Mouse (Mus musculus) CH12.LX (cell line): ENCODE measurements around the gene Psmd11. TPM values are rescaled to one million over a fixed set of nuclear protein-coding genes. Genes with fewer than 3 reads are reported as not detected.

Experiments used
- DNase-seq: peaks from one replicate; pipeline ENCODE4 v3.0.0-alpha.2; 2013; ENCODE audit errors: extremely low read depth
- H3K27ac ChIP-seq: 2 replicates; pipeline ENCODE4 v1.5.1; 2012; ENCODE audit warnings: low read depth, mild to moderate bottlenecking, control low read depth, moderate library complexity; ENCODE audit not compliant: insufficient read depth
- H3K27me3 ChIP-seq: replicated peaks from 2 replicates; pipeline ENCODE3; 2012; ENCODE audit warnings: inconsistent platforms
- H3K36me3 ChIP-seq, 2 experiments: replicated peaks in 1 of 2; 2 replicates each; pipeline versions ENCODE3 to v1.6.1; 2012; ENCODE audit warnings: inconsistent platforms in 1 of 2, low read length in 1 of 2, mild to moderate bottlenecking in 1 of 2, mixed read lengths in 1 of 2, moderate library complexity in 1 of 2; ENCODE audit not compliant: control insufficient read depth in 1 of 2, insufficient read depth in 1 of 2
- H3K4me1 ChIP-seq, 2 experiments: 2 replicates each; pipeline ENCODE4 v1.6.1; 2012; ENCODE audit warnings: inconsistent platforms in 1 of 2, moderate library complexity in 1 of 2; ENCODE audit not compliant: insufficient read depth in 2 of 2, control insufficient read depth in 1 of 2
- H3K4me2 ChIP-seq: 2 replicates; pipeline ENCODE4 v1.6.1; 2012; ENCODE audit warnings: low read depth, mild to moderate bottlenecking, control low read depth; ENCODE audit not compliant: poor library complexity, insufficient read depth, severe bottlenecking
- H3K4me3 ChIP-seq, 3 experiments: fragments of 150-350 bp in 1 of 3; sonication (generic) in 1 of 3; replicated peaks in 1 of 3; 2 replicates each; pipeline versions ENCODE3 to v1.5.1; 2011 to 2012; ENCODE audit warnings: low read depth in 2 of 3, low read length in 2 of 3, mild to moderate bottlenecking in 2 of 3, moderate library complexity in 2 of 3, control low read depth in 1 of 3, improper control_type of control experiment in 1 of 3, inconsistent platforms in 1 of 3, mixed read lengths in 1 of 3; ENCODE audit not compliant: poor library complexity in 1 of 3
- H3K79me2 ChIP-seq: replicated peaks from 2 replicates; pipeline ENCODE4 v1.6.1; 2012; ENCODE audit warnings: mild to moderate bottlenecking, moderate library complexity; ENCODE audit not compliant: control insufficient read depth, poor library complexity, insufficient read depth, severe bottlenecking; ENCODE audit errors: extremely low read depth
- H3K9ac ChIP-seq: 2 replicates; pipeline ENCODE4 v1.6.1; 2012; ENCODE audit warnings: low read depth, mild to moderate bottlenecking, control low read depth, moderate library complexity; ENCODE audit not compliant: insufficient read depth
- H3K9me3 ChIP-seq: replicated peaks from 2 replicates; pipeline ENCODE3; 2012; ENCODE audit warnings: low read length, inconsistent platforms, mixed read lengths
- CHD1 ChIP-seq: IDR thresholded peaks from 2 replicates; pipeline ENCODE4 v1.6.1; 2012; ENCODE audit warnings: low read depth, low read length, improper control_type of control experiment, inconsistent platforms
- CHD2 ChIP-seq: IDR thresholded peaks from 2 replicates; pipeline ENCODE4 v1.6.1; 2011; ENCODE audit warnings: low read length, improper control_type of control experiment
- EP300 ChIP-seq: IDR thresholded peaks from 2 replicates; pipeline ENCODE4 v1.6.1; 2011; ENCODE audit warnings: low read length, improper control_type of control experiment
- HCFC1 ChIP-seq: IDR thresholded peaks from 2 replicates; pipeline ENCODE4 v1.6.1; 2012; ENCODE audit warnings: low read depth, mild to moderate bottlenecking, inconsistent platforms, low read length, improper control_type of control experiment
- IRF4 ChIP-seq: IDR thresholded peaks from 2 replicates; pipeline ENCODE4 v1.6.1; 2014; ENCODE audit warnings: low read depth, mild to moderate bottlenecking, inconsistent platforms, low read length, improper control_type of control experiment
- JUND ChIP-seq: conservative IDR thresholded peaks from 2 replicates; pipeline ENCODE4 v1.6.1; 2011; ENCODE audit warnings: low read depth, low read length, improper control_type of control experiment
- KAT2A ChIP-seq: IDR thresholded peaks from 2 replicates; pipeline ENCODE4 v1.6.1; 2012; ENCODE audit warnings: low read length, improper control_type of control experiment, inconsistent platforms; ENCODE audit not compliant: insufficient replicate concordance
- MAX ChIP-seq: IDR thresholded peaks from 2 replicates; pipeline ENCODE4 v1.6.1; 2011; ENCODE audit warnings: low read length, improper control_type of control experiment
- MYC ChIP-seq: IDR thresholded peaks from 2 replicates; pipeline ENCODE4 v1.6.1; 2011; ENCODE audit warnings: low read depth, mild to moderate bottlenecking, improper control_type of control experiment, low read length
- NELFE ChIP-seq: IDR thresholded peaks from 2 replicates; pipeline ENCODE4 v1.6.1; 2011; ENCODE audit warnings: low read depth, low read length, improper control_type of control experiment
- POLR2AphosphoS2 ChIP-seq: IDR thresholded peaks from 2 replicates; pipeline ENCODE4 v1.6.1; 2011; ENCODE audit warnings: low read depth, low read length, improper control_type of control experiment
- SIN3A ChIP-seq: IDR thresholded peaks from 2 replicates; pipeline ENCODE4 v1.6.1; 2012; ENCODE audit warnings: low read length, improper control_type of control experiment, inconsistent platforms
- TCF12 ChIP-seq: IDR thresholded peaks from 2 replicates; pipeline ENCODE4 v1.6.1; 2014; ENCODE audit warnings: low read depth, mild to moderate bottlenecking, inconsistent platforms, low read length, improper control_type of control experiment
- USF2 ChIP-seq: conservative IDR thresholded peaks from 2 replicates; pipeline ENCODE4 v1.6.1; 2011; ENCODE audit warnings: low read depth, low read length, improper control_type of control experiment
- ZC3H11A ChIP-seq: IDR thresholded peaks from 2 replicates; pipeline ENCODE4 v1.6.1; 2012; ENCODE audit warnings: low read depth, mild to moderate bottlenecking, inconsistent platforms, low read length, improper control_type of control experiment
- ZNF384 ChIP-seq: IDR thresholded peaks from 2 replicates; pipeline ENCODE4 v1.6.1; 2012; ENCODE audit warnings: low read depth, low read length, improper control_type of control experiment, inconsistent platforms
- dilution Hi-C: fragments of 300-500 bp; cut with MboI; formaldehyde crosslinking; loops from 2 replicates; pipeline ENCODE4 v1.14.3; 2020; ENCODE audit warnings: low sequenced_read_pairs; ENCODE audit not compliant: extremely low pct_unique_long_range_greater_than_20kb, extremely low pct_ligation_motif_present
- in situ Hi-C: fragments of 300-500 bp; cut with MboI; formaldehyde crosslinking; loops from 3 replicates; pipeline ENCODE4 v1.14.3; 2019; ENCODE audit warnings: low sequenced_read_pairs, low pct_ligation_motif_present, low pct_unique_long_range_greater_than_20kb, mixed read lengths
- polyA plus RNA-seq: library from polyadenylated mRNA; unstranded; fragments of >175 nt; gene quantifications from 2 replicates; pipeline ENCODE4 v1.2.1, GENCODE M21; 2012; ENCODE audit warnings: low read depth; ENCODE audit not compliant: insufficient read length
- total RNA-seq, 2 experiments: library from RNA; depleted of rRNA; stranded (reverse); fragments of 300-350 nt in 1 of 2; fragments of >200 nt in 1 of 2; gene quantifications; 2 replicates each; pipeline ENCODE4 v1.2.3; 2012 to 2014

Gene Psmd11
- total and polyA plus RNA-seq, 3 experiments, result 116 to 191 (median 141) TPM

DNA sequence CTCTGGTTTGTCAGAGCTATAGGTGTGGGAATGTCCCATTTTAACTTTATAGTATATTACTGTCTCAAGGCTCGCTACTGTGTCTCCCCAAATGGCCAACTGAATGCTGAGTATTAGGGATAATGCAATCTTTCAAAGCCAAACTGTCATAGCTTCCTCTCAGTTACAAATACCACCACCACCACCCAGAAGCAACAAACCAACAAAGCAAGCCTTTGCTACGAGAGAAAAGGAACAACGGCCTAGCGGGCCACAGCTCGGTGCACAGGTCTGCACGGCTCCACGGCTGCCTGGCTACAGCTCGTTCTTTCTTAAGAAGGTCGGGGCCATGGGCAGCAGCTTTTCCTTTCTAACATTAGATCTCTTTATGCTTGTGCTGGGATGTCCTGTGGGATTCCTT is 66.4 kb downstream of the Psmd11 start:
- in situ Hi-C loops, result no loop called here

DNA sequence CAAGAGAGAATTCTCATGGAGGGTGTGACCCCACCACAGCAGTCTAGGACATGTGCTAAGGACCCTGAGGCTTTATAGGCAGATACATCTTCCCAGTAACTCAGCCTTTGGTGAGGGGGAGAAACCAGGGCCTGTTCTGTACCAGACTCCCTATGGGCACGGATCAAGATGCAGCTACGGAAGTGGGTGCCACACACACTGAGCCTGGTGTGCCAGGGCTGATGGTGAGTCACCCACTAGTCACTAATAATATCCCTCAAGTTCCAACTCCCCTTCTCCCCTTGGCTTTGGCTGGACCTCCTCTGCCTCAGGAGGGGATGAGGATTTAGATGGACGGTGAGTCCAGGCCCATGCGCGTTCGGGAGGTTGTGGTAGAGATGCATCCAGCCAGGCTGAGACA is 67.6 kb downstream of the Psmd11 start:
- dilution Hi-C loops, result no loop called here
- peaks cover 2% of the 10 kb centered on the region for H3K9me3 ChIP-seq
- H3K27me3 ChIP-seq, result no peaks in the 10 kb centered on the region
- peaks cover 44 to 64% of the 10 kb centered on the region in 2 experiments for H3K4me1 ChIP-seq
- TF ChIP-seq TCF12, result no peak
- TF ChIP-seq USF2, result no peak
- no peak for TF ChIP-seq ZC3H11A
- TF ChIP-seq CHD2, result no peak
- no peak for TF ChIP-seq POLR2AphosphoS2
- H3K4me3 ChIP-seq, result no peak overlapping the region
- no peaks in the 10 kb centered on the region for H3K79me2 ChIP-seq
- DNase-seq, result no peak
- no peaks in the 10 kb centered on the region for H3K36me3 ChIP-seq
- H3K27ac ChIP-seq, result 0 out of 2 replicates have a peak overlapping the region, but pooled peaks have one; percentile 13
- no peak overlapping the region for H3K4me2 ChIP-seq
- in situ Hi-C loops, result no loop called here
- H3K9ac ChIP-seq, result no peak overlapping the region

More for the DNA sequence above, 66.4 kb downstream of the Psmd11 start:
- Histone ChIP-seq H3K36me3 (no peaks in the 10 kb centered on the region), H3K4me3 (no peak overlapping the region), H3K9me3 (peaks cover 2% of the 10 kb centered on the region), H3K27ac (no peak overlapping the region), H3K4me1 (peaks cover 41 to 68% of the 10 kb centered on the region in 2 experiments), H3K79me2 (no peaks in the 10 kb centered on the region), H3K4me2 (no peak overlapping the region), H3K9ac (no peak overlapping the region), H3K27me3 (no peaks in the 10 kb centered on the region)
- no peak for DNase-seq
- no peak for TF ChIP-seq KAT2A
- TF ChIP-seq ZNF384, result no peak; the same call in 1 of the 2 replicates
- TF ChIP-seq EP300, result no peak
- TF ChIP-seq SIN3A, result no peak
- TF ChIP-seq MAX, result no peak
- TF ChIP-seq MYC, result no peak
- no peak for TF ChIP-seq NELFE
- TF ChIP-seq CHD1, result no peak
- TF ChIP-seq HCFC1, result no peak
- TF ChIP-seq IRF4, result no peak
- TF ChIP-seq JUND, result no peak
- dilution Hi-C loops, result no loop called here
